8 mouse cellular contexts compared by ENCODE assay signal in genomic region chr16:17768834-17769233, GRCm38 (mm10). TPM values are rescaled to one million over a fixed set of nuclear protein-coding genes. Genes with fewer than 3 reads are reported as not detected.
DNase-seq lines count a peak whose midpoint lies in the region; ATAC-seq lines count a peak whose summit lies in the region.

No protein-coding gene starts in this region.

- H3K36me3 ChIP-seq in heart, embryonic 11.5 days (ENCODE audit: control insufficient read depth, insufficient read depth, low read length): peaks cover 14% of the 10 kb centered on the region
- no peaks in the 10 kb centered on the region for H3K36me3 ChIP-seq in liver, embryonic 16.5 days (ENCODE audit: control insufficient read depth, insufficient read depth)

- ATAC-seq in heart, embryonic 11.5 days (replicated peaks; ENCODE audit: insufficient number of reproducible peaks, low FRiP score, low TSS enrichment): no peak
- ATAC-seq in liver, embryonic 16.5 days (ENCODE audit: low read depth): peak; percentile 77

- 58% methylated on average over 7 of the region's 7 CpGs for WGBS in heart, embryonic 11.5 days (ENCODE audit: insufficient replicate concordance)
- 48% methylated on average over 7 of the region's 7 CpGs for WGBS in liver, embryonic 16.5 days (ENCODE audit: insufficient replicate concordance)

- no peaks in the 10 kb centered on the region for H3K27me3 ChIP-seq in heart, embryonic 11.5 days (ENCODE audit: control insufficient read depth, insufficient read depth, low read length)
- no peaks in the 10 kb centered on the region for H3K27me3 ChIP-seq in liver, embryonic 16.5 days (ENCODE audit: control insufficient read depth, insufficient read depth, low read depth, low read length)

- DNase-seq in heart, adult 11 months: peak; percentile 97
- DNase-seq in adrenal gland, postnatal 36 days: peak; percentile 63 to 75
- peak; percentile 46 to 61 for DNase-seq in heart, adult 9 months (ENCODE audit: low spot score in 2 of 2)
- no peak for DNase-seq in kidney, postnatal 25 days
- no peak for DNase-seq in kidney, postnatal 14 days
- no peak for DNase-seq in lung, postnatal 4 days

- no peak overlapping the region for H3K4me2 ChIP-seq in heart, embryonic 11.5 days
- no peak overlapping the region for H3K4me2 ChIP-seq in liver, embryonic 16.5 days (ENCODE audit: low read depth, low read length)

- H3K9ac ChIP-seq in heart, embryonic 11.5 days (ENCODE audit: low read depth, low read length): no peak overlapping the region
- no peak overlapping the region for H3K9ac ChIP-seq in liver, embryonic 16.5 days (ENCODE audit: low read depth, low read length)

- H3K9me3 ChIP-seq in heart, embryonic 11.5 days (replicated peaks; ENCODE audit: control insufficient read depth, low read length): no peaks in the 10 kb centered on the region
- no peaks in the 10 kb centered on the region for H3K9me3 ChIP-seq in liver, embryonic 16.5 days (replicated peaks; ENCODE audit: control insufficient read depth, low read length)

- no peak overlapping the region for H3K4me3 ChIP-seq in heart, embryonic 11.5 days (ENCODE audit: low read depth, low read length)
- H3K4me3 ChIP-seq in liver, embryonic 16.5 days (ENCODE audit: low read depth, low read length): no peak overlapping the region

- 0 out of 2 replicates have a peak, but pooled peaks cover 3% of the 10 kb centered on the region for H3K4me1 ChIP-seq in heart, embryonic 11.5 days (ENCODE audit: control insufficient read depth, insufficient read depth, low read length)
- H3K4me1 ChIP-seq in liver, embryonic 16.5 days (ENCODE audit: control insufficient read depth, low read depth, low read length): peaks cover 3% of the 10 kb centered on the region

- no peak overlapping the region for H3K27ac ChIP-seq in heart, embryonic 11.5 days (ENCODE audit: low read depth, low read length)
- peak overlapping the region; percentile 55 for H3K27ac ChIP-seq in liver, embryonic 16.5 days (ENCODE audit: low read length)

RNA-seq across cellular contexts. Expression of gene Klhl22, which starts 9.4 kb away (rescaled TPM):
- 43.2 and 44.1 TPM in 2 replicates for polyA plus RNA-seq in heart, embryonic 11.5 days (2014; fragmentation: Nextera tagmentation; extraction: Ambion mirVana)
- total RNA-seq in adrenal gland, postnatal 36 days (2021): 10 to 100 TPM; 38.3 to 43.1 TPM
- polyA plus RNA-seq in liver, embryonic 16.5 days (2015; fragmentation: Nextera tagmentation; extraction: Ambion mirVana): 11.2 and 12.8 TPM in 2 replicates

RNA-seq across cellular contexts. Expression of gene Scarf2, which starts 28.2 kb away (rescaled TPM):
- polyA plus RNA-seq in heart, embryonic 11.5 days (2014; fragmentation: Nextera tagmentation; extraction: Ambion mirVana): 7.2 and 9.6 TPM in 2 replicates
- total RNA-seq in adrenal gland, postnatal 36 days (2021): 10 to 100 TPM in 1 of 2 experiments, 1 to 10 TPM in 1; 8.6 to 11.6 TPM
- polyA plus RNA-seq in liver, embryonic 16.5 days (2015; fragmentation: Nextera tagmentation; extraction: Ambion mirVana): 0.67 TPM in 2 replicates

RNA-seq across cellular contexts. Expression of gene Med15, which starts 36.1 kb away (rescaled TPM):
- 31.6 and 32.9 TPM in 2 replicates for polyA plus RNA-seq in heart, embryonic 11.5 days (2014; fragmentation: Nextera tagmentation; extraction: Ambion mirVana)
- total RNA-seq in adrenal gland, postnatal 36 days (2021): 10 to 100 TPM; 52.9 to 60.5 TPM
- polyA plus RNA-seq in liver, embryonic 16.5 days (2015; fragmentation: Nextera tagmentation; extraction: Ambion mirVana): 16.0 and 19.2 TPM in 2 replicates

Comparison
In these comparisons a context has a peak if more than half of its experiments do, and no peak if none do; other contexts are left out.
1. DNase-seq: peak in heart, adult 11 months (single experiment), adrenal gland, postnatal 36 days (2 of 2) and heart, adult 9 months (2 of 2); none in kidney, postnatal 25 days (0 of 2), kidney, postnatal 14 days (single experiment) and lung, postnatal 4 days (0 of 2).